Mouse (Mus musculus): ENCODE measurements around the gene Obp2a. TPM values are rescaled to one million over a fixed set of nuclear protein-coding genes. Genes with fewer than 3 reads are reported as not detected.
"Not testable (repeated sequence)": the region's sequence is repeated elsewhere in the genome, so short reads cannot be mapped to it uniquely, and the experiment has no call there.

Obp2a gene
- polyA plus RNA-seq, 1 experiment from 2014 or later = not detected

DNA sequence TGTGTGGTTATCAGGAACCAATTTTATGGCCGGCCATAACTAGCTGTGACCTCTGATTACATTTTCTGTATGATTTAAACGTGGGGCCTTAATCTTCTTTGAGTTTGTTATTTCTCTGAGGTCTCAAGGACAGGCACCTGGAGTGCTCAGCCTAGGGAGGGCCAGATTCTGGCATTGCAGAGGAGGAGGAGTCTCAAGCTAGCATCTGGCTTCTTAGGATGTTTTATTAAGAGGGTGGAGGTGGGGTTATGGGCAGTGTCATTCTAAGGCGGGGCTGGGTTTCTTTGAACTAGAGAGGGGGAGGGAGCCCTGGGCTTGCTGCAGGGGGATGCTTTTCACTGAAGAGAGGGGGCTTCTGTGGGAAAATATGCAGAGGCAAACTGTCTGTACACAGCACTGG, 11.8 kb downstream of the Obp2a start:
- ATAC-seq (ENCODE audit: low FRiP score, low read depth); H3K9me3 ChIP-seq; H3K27ac ChIP-seq (replicated peaks); H3K4me2 ChIP-seq (replicated peaks); H3K4me3 ChIP-seq; H3K9ac ChIP-seq (replicated peaks); H3K27me3 ChIP-seq; H3K36me3 ChIP-seq: not testable (repeated sequence)
- H3K4me1 ChIP-seq = peaks cover 10% of the 10 kb centered on the region
- WGBS = 36% methylated on average over 3 of the region's 3 CpGs

DNA sequence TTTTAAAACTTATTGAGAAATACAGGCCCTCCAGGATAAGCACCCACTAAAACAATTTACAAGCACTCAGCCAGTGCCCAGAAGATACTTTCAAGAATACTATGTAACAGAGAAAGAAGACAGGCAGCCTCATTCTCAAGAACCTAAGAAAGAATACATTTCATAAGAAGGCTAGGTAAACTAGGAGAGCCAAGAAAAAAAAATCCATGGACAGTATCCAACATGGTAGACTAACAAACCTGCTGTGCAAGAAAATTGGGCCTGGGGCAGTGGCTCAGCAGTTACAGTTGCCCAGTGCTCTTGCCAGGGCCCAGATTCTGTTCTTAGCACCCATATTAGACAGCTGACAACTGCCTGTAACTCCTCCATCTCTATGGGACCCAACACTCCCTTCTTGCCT, 17.4 kb downstream of the Obp2a start:
- Histone ChIP-seq H3K27ac (replicated peaks) (no peak overlapping the region), H3K9me3 (no peaks in the 10 kb centered on the region), H3K4me1 (no peaks in the 10 kb centered on the region), H3K36me3 (no peaks in the 10 kb centered on the region), H3K4me2 (replicated peaks) (no peak overlapping the region), H3K9ac (replicated peaks) (no peak overlapping the region), H3K27me3 (no peaks in the 10 kb centered on the region), H3K4me3 (no peak overlapping the region)
- no peak for ATAC-seq (ENCODE audit: low FRiP score, low read depth)

DNA sequence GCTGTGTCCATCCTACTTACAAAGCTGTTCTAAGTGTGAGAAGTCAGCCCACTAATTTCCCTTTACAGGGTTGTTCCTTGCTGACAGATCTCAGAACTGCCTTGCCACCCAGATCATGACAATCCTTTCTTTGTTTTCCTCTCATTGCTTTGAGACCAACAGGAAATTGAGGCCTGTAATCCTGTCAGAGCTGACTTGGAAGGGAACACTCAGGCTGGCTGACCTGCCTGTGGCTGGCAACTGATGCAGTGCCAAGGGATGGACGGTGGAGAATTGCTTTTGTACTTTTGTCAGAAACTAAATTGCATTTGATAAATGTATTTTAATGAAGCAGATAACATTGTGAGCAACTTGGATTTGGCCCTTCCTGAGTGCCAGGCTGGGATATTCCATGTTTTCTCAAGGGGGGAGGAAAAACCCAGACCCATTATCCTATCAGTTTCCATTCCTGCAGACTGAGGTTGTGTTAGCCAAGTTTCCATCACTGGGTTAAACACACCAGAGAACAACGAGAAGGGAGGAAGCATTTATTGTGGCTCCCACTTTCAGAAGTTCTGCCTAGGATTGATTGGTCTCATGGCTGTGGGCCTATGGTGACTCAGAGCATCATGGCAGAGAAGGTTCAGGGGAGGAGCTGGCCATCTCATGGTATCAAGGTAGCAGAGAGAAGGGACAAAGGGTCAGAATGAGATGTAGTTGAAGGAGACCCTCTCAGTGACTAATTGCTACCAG, 33.5 kb downstream of the Obp2a start:
- Histone ChIP-seq H3K36me3 (no peaks in the 10 kb centered on the region), H3K4me1 (no peaks in the 10 kb centered on the region), H3K9me3 (0 out of 2 replicates have a peak, but pooled peaks cover 8% of the 10 kb centered on the region), H3K27me3 (no peaks in the 10 kb centered on the region), H3K9ac (replicated peaks) (no peak overlapping the region), H3K27ac (replicated peaks) (no peak overlapping the region), H3K4me2 (replicated peaks) (no peak overlapping the region), H3K4me3 (no peak overlapping the region)
- no peak for ATAC-seq (ENCODE audit: low FRiP score, low read depth)
- WGBS = 74% methylated on average over 2 of the region's 2 CpGs

DNA sequence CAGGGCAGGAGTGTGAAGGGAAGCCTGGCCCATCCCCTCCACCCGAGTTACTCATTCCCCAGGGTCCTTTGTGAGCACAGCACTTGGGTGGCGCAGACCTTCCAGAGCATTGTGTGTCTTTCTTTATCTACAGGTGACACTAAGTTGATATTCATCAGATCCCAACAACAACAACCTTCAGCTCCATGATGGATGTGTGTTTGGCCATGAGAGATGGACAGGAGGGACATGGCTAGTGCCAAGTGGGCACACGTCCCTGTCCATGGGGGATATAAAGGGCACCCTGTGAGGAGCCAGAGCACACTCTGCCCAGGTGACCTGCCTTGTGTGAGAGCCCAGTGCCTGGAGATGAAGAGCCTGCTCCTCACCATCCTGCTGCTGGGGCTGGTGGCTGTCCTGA, 36.9 kb downstream of the Obp2a start, which contains the start of gene Obp2b:
TSS of gene Obp2b (plus strand) at position 301 of the 400 bp plus-strand sequence.
- not testable (repeated sequence) for H3K4me2 ChIP-seq (replicated peaks); H3K36me3 ChIP-seq; ATAC-seq (ENCODE audit: low FRiP score, low read depth); H3K9ac ChIP-seq (replicated peaks); H3K9me3 ChIP-seq; H3K4me1 ChIP-seq; H3K4me3 ChIP-seq; H3K27me3 ChIP-seq; H3K27ac ChIP-seq (replicated peaks)
- 84% methylated on average over 3 of the region's 3 CpGs for WGBS

DNA sequence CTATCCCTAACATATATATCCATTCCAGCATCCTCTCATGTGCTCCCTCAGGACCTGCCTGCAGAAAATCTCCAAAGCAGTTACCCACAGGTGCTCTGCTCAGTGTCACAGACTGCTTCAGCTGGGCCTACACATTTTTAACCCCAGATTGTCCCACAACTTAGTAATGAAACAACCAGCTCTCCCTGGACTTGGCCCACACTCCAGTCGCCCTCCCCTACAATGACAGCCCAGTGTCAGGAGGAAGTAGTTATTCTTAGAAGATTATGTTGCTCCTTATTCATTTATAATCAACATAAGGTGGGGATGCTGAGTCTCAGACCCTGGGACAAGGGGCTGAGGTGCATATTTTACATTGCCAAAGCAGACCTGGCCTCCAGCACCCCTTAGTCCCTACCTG, 41.8 kb downstream of the Obp2a start:
- H3K27me3 ChIP-seq = no peaks in the 10 kb centered on the region
- 79% methylated on average over 1 of the region's 1 CpGs for WGBS
- no peak overlapping the region for H3K27ac ChIP-seq (replicated peaks)
- ATAC-seq (ENCODE audit: low FRiP score, low read depth) = no peak
- H3K36me3 ChIP-seq = no peaks in the 10 kb centered on the region
- H3K4me1 ChIP-seq = no peaks in the 10 kb centered on the region
- no peak overlapping the region for H3K4me2 ChIP-seq (replicated peaks)
- H3K9me3 ChIP-seq = no peaks in the 10 kb centered on the region
- no peak overlapping the region for H3K9ac ChIP-seq (replicated peaks)
- no peak overlapping the region for H3K4me3 ChIP-seq

Other genes starting within 250 kb of the Obp2a start
- 2.5 and 2.9 TPM in 2 replicates for gene Clic3, start 243.2 kb upstream of the Obp2a start, polyA plus RNA-seq (2016; fragmentation: Nextera tagmentation; extraction: Ambion mirVana)
- gene Paxx, start 238.9 kb upstream of the Obp2a start, polyA plus RNA-seq (2016; fragmentation: Nextera tagmentation; extraction: Ambion mirVana) = 42.9 and 48.6 TPM in 2 replicates
- gene Ptgds, start 230.0 kb upstream of the Obp2a start, polyA plus RNA-seq (2016; fragmentation: Nextera tagmentation; extraction: Ambion mirVana) = 1.5 and 1.8 TPM in 2 replicates
- gene Lcn12, start 206.1 kb upstream of the Obp2a start, polyA plus RNA-seq (2016; fragmentation: Nextera tagmentation; extraction: Ambion mirVana) = not detected in 2 replicates
- gene Fbxw5, start 199.3 kb upstream of the Obp2a start, polyA plus RNA-seq (2016; fragmentation: Nextera tagmentation; extraction: Ambion mirVana) = 104 and 112 TPM in 2 replicates
- 5.1 and 5.3 TPM in 2 replicates for gene C8g, start 198.3 kb upstream of the Obp2a start, polyA plus RNA-seq (2016; fragmentation: Nextera tagmentation; extraction: Ambion mirVana)
- 32.3 and 32.4 TPM in 2 replicates for gene Traf2, start 153.1 kb upstream of the Obp2a start, polyA plus RNA-seq (2016; fragmentation: Nextera tagmentation; extraction: Ambion mirVana)
- gene Edf1, start 142.2 kb upstream of the Obp2a start, polyA plus RNA-seq (2016; fragmentation: Nextera tagmentation; extraction: Ambion mirVana) = 362 and 366 TPM in 2 replicates
- 5.1 and 7.2 TPM in 2 replicates for gene Mamdc4, start 125.2 kb upstream of the Obp2a start, polyA plus RNA-seq (2016; fragmentation: Nextera tagmentation; extraction: Ambion mirVana)
- 166 and 173 TPM in 2 replicates for gene Phpt1, start 124.8 kb upstream of the Obp2a start, polyA plus RNA-seq (2016; fragmentation: Nextera tagmentation; extraction: Ambion mirVana)
- 1.8 and 1.9 TPM in 2 replicates for gene Ajm1, start 118.3 kb upstream of the Obp2a start, polyA plus RNA-seq (2016; fragmentation: Nextera tagmentation; extraction: Ambion mirVana)
- gene Rabl6, start 91.5 kb upstream of the Obp2a start, polyA plus RNA-seq (2016; fragmentation: Nextera tagmentation; extraction: Ambion mirVana) = 69.3 and 71.0 TPM in 2 replicates
- 0.20 and 0.36 TPM in 2 replicates for gene Ccdc183, start 82.4 kb upstream of the Obp2a start, polyA plus RNA-seq (2016; fragmentation: Nextera tagmentation; extraction: Ambion mirVana)
- gene Tmem141, start 78.0 kb upstream of the Obp2a start, polyA plus RNA-seq (2016; fragmentation: Nextera tagmentation; extraction: Ambion mirVana) = 15.4 and 20.7 TPM in 2 replicates
- 1.6 and 2.2 TPM in 2 replicates for gene Fcna, start 72.0 kb upstream of the Obp2a start, polyA plus RNA-seq (2016; fragmentation: Nextera tagmentation; extraction: Ambion mirVana)
- not detected in 2 replicates for gene Lcn8, start 46.9 kb upstream of the Obp2a start, polyA plus RNA-seq (2016; fragmentation: Nextera tagmentation; extraction: Ambion mirVana)
- not detected in 2 replicates for gene Lcn5, start 42.1 kb upstream of the Obp2a start, polyA plus RNA-seq (2016; fragmentation: Nextera tagmentation; extraction: Ambion mirVana)
- not detected in 2 replicates for gene Lcn6, start 23.3 kb upstream of the Obp2a start, polyA plus RNA-seq (2016; fragmentation: Nextera tagmentation; extraction: Ambion mirVana)
- not detected in 2 replicates for gene Lcn10, start 17.3 kb upstream of the Obp2a start, polyA plus RNA-seq (2016; fragmentation: Nextera tagmentation; extraction: Ambion mirVana)
- 76.1 and 78.5 TPM in 2 replicates for gene Bmyc, start 6.7 kb downstream of the Obp2a start, polyA plus RNA-seq (2016; fragmentation: Nextera tagmentation; extraction: Ambion mirVana)
- not detected in 2 replicates for gene Obp2b, start 37.0 kb downstream of the Obp2a start, polyA plus RNA-seq (2016; fragmentation: Nextera tagmentation; extraction: Ambion mirVana)
- not detected in 2 replicates for gene Lcn3, start 65.5 kb downstream of the Obp2a start, polyA plus RNA-seq (2016; fragmentation: Nextera tagmentation; extraction: Ambion mirVana)
- not detected in 2 replicates for gene Lcn11, start 77.0 kb downstream of the Obp2a start, polyA plus RNA-seq (2016; fragmentation: Nextera tagmentation; extraction: Ambion mirVana)
- not detected in 2 replicates for gene Gm13539, start 82.2 kb downstream of the Obp2a start, polyA plus RNA-seq (2016; fragmentation: Nextera tagmentation; extraction: Ambion mirVana)
- gene Glt6d1, start 115.8 kb downstream of the Obp2a start, polyA plus RNA-seq (2016; fragmentation: Nextera tagmentation; extraction: Ambion mirVana) = not detected in 2 replicates
- gene Lcn9, start 123.1 kb downstream of the Obp2a start, polyA plus RNA-seq (2016; fragmentation: Nextera tagmentation; extraction: Ambion mirVana) = not detected in 2 replicates
- gene Sohlh1, start 147.2 kb downstream of the Obp2a start, polyA plus RNA-seq (2016; fragmentation: Nextera tagmentation; extraction: Ambion mirVana) = not detected in 2 replicates
- gene Kcnt1, start 163.7 kb downstream of the Obp2a start, polyA plus RNA-seq (2016; fragmentation: Nextera tagmentation; extraction: Ambion mirVana) = 2.4 TPM in 2 replicates